Mouse (Mus musculus) telencephalon, adult 2 months (tissue): ENCODE measurements at regions not wholly inside any gene's neighbourhood (a gene's known extent, or its start where the extent isn't known, plus 50 kb on each side); places are given as distances from the start of the nearest gene placed in this dataset.

Experiments used
- DNase-seq: peaks from one replicate; pipeline ENCODE4 v3.0.0-alpha.2; 2011; ENCODE audit warnings: low read depth, low spot score

DNA sequence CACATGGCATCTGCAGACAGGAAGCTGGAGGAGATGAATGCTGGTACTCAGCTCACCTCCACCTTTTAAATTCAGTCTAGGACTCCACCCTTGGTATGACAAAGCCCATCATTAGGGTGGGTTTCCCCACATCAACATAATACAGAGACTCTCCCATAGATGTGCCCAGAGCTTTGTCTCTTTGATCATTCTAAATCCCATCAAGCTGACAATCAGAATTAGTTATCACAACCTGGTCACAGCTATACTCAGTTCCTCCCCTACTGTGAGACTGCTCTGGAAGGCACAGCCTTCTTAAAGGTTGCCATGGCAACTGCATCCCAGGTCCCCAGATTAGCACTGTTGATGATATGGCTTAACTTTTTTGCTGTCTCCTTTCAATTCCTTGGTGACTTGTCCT is 184.3 kb upstream of the Tbx3 start:
- DNase-seq, result no peak

DNA sequence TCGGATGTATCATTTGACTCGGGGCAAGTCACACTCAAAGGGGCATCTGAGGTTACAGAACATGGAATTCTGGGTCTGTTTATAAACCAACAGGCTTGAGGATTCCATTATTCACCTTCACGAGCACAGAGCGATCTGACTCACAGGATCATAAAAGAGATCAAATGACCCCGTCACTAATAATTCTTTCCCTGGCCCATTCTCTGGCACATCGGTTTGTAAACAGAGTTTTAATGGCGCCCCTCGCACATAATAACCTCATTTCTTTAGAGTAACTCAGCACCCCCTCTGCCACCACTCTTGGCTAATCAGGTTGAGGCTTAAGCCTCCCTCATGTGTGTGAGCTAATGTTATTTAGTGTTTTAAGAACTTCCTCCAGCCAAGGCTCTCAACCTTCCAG is 183.3 kb upstream of the Tbx3 start:
- DNase-seq, result no peak

DNA sequence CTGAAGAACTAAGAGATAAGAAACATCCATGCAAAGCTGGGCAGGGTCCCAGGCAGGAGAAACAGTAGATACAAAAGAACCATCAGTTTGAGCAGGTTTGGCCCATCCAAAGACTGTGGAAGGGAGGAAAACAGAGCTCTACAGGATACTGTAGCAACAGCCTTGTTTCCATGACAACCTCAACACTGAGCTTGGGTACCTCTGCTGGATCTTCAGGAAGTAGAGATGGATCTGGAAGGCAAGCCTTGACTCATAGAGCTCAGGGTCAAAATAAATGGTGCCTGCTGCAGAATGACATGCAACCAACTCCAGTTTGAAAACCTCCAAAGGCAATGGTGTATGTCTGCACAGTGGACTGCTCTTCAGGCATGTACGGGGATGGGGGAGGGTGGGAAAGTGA is 173.0 kb upstream of the Tbx3 start:
- DNase-seq, result peak; percentile 18

DNA sequence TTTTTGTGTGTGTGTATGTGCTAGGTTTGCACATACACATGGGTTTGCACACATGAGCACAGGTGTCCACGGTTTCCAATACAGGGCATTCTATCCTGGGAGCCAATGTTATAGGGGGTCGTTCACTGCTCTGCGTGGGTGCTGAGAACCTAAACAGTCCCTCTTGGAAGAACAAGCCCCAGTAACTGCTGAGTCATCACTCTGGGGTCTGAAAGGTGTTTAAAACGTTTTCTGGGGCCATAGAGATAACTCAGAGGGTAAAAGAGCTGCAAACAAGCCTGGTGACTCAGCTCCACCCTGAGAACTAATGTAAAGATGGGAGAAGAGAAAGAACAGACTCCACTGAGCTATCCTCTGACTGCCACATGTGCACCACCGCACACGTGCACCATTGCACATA is 172.0 kb upstream of the Tbx3 start:
- DNase-seq, result no peak

DNA sequence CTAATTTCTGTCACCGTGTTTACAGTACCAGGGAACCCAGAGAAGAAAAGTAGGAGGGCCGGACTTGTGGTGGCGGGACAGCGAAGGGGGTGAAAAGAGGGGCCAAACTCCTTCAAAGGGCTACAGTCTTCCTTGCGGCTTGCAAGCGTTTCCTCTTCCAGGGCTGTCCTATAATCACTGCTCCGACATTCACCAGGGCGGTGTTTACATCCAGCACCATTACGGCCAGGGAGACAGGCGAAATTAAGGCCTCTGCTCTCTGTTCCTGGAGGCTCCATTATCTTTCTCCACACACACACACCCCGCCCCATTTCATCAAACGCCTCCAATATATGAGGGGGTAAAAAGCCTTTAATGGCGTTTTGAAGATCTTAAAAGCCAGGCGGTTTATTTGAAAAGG is 162.8 kb upstream of the Tbx3 start:
- no peak for DNase-seq

DNA sequence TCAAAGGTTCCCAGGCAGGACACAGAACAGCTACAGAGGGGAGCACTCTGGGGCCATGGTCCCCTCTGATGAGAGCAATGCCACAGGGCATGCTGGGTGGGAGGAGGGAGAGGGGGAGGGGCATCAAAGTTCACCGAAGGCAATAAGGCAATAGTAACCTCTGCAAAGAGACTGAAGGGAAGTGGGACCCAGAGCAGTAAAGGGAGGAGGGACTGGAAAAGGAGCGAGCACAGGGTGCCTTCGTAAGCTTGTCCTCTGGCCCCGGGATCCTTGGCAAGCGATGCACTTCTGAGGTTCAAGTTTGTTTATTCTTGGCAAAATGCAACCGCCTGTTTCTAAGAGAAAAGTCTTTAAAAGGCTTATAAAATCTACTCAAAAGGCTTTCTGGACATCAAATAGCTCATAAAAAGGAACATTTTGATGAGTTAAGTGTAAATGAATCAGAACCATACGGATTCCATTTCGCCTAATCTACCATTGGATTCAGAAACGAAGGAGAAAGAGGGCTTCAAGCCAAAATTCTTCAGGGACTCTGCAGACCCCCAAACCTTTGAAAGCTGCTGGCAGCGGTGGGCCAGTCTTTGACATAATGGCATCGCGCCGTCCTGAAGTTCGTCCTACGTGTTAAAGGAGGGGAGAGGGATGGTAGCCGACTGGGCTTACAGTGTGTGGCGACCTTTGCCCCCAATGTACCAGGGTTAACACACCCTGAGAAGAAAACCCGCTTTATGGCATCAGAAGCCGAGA is 151.8 kb upstream of the Tbx3 start:
- no peak for DNase-seq

DNA sequence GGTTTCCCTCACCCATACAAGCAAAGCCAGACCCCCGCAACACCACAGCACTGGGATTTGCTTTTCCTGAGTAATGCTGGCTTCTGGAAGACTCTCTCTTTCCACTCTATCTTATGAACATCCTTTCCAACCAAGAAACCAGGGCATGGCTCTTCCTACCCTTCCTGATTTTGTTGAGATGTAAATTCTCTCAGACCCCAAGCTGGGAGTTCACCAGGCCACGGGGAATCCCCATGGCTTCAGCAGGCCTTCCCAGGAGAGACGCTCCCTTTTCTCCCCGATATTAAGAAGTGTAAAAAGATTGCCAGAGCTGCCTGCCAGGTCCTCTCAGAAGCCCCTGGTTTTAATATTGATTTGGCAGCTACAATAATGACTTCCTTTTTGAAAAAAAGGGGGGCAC is 146.3 kb upstream of the Tbx3 start:
- no peak for DNase-seq

DNA sequence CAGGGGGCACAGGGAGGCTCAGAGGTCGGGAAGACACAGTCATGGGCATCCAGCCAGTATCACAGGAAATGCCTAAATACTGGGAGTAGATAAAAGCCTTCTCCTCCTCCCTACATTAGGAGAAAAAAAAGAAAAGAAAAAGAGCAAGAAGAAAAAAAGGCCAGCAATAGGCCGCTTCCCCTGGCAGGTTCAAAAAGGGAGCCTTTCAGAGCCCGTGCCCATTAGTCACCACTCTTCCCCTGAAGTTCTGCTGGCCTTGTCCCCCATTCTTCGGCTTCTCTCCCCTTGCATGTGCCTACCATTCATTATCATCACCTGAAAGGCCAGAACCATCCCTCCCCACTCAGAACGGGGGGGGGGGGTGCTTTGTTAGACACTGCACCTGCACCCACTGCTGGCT is 144.5 kb upstream of the Tbx3 start:
- no peak for DNase-seq

DNA sequence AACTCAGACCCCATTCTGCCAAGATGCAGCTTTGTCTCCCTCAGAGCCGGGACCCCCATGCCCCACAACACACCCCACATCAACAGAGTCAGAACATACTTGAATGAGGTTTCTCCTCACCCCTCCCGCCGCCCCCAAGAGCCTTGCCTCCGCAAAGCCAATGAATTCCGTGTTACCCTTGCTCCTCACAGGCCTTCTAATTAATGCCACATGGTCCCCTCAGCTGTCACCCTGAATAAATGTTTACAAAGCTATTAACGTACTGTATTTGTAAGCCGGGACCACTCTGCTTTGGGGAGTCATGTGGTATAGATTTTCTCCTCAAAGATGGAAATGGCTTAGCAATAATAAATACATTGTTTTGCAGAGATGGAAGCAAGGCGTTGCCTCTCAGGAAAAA is 140.5 kb upstream of the Tbx3 start:
- no peak for DNase-seq

DNA sequence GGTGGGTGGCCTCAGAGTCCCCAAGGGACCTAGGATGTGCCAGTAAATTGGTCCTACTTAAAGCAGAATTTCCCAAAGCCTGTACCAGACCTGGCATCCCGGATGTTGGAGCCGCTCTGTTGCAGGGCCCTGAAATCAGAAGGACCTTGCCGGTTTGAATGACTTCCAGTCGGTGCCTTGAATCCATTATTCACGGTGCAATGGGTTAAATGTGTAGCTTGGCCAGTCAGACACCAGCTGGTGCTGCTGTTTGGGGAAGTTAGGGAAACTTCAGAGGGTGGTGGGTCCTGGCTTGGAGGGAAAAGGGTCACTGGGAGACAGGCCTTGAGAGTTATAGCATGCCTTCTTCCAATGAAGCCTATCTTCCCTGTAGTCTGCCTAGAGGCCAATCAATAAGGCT is 135.5 kb upstream of the Tbx3 start:
- DNase-seq, result no peak

DNA sequence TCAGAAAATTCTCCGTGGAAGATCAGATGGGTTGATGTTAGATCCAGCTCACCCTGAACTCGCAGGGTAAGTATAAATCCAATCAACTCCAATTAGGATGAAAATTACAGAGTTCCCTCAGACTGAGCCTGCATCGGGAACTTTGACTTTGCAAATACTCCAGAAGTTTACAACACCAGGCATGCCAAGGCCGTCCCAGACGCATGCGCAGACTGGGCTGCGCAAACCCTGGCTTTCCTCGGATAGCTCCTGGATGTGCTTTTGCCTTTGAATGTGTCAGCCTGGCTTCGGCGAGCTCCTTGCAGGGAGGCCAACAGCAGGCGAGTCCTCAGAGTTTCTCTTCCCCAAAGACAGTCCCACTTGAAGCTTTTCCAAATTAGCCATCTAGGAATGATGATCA is 127.6 kb upstream of the Tbx3 start:
- no peak for DNase-seq

DNA sequence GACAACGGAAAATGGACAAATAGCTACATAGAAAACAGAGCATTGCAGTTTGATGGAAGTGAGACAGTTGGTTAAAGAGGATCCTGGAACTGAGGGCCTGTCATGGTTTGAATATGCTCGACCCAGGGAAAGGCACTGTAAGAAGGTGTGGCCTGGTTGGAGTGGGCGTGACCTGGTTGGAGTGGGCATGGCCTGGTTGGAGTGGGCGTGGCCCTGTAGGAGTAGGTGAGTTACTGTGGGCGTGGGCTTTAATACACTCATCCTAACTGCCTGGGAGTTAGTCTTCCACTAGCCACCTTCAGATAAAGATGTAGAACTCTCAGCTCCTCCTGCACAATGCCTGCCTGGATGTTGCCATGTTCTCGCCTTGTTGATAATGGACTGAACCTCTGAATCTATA is 126.8 kb upstream of the Tbx3 start:
- no peak for DNase-seq

DNA sequence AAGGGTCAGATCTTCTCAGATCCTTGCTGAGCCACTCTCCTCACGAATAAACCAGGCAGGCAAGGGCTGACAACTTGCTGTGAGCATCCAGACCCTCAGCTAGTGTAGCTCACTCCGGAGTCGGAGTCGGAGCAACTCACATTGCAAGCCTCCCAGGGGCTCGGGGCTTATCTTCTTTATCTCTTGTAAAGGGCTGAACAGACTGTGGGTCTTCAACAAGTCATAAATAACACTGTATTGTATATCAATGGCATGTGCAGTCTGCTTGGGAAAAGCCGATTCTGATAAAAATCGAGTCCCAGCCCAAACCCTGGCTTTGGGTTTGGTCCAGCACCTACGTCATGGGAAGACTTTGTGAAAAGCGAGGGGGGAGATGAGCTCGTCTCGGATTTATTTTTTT is 125.8 kb upstream of the Tbx3 start:
- DNase-seq, result no peak

DNA sequence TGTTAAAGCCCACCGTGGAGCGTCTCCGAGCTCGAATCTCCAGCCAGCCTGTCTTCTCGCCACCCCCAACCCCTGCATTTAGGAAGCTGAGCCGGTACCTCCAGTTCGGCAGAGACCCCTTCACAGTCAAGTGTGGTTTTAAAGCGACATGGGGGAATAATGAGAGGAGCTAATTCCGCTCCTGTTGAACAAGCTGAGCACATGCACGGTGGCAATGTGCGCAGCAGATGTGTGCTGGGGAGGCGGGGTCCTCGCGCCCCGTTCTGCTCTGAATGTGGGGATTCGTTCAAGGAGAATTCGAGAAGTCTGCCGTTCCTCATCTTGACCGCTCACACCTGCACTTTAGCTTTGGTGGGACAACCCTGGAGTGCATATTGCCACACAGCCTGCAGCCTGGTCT is 123.4 kb upstream of the Tbx3 start:
- no peak for DNase-seq

DNA sequence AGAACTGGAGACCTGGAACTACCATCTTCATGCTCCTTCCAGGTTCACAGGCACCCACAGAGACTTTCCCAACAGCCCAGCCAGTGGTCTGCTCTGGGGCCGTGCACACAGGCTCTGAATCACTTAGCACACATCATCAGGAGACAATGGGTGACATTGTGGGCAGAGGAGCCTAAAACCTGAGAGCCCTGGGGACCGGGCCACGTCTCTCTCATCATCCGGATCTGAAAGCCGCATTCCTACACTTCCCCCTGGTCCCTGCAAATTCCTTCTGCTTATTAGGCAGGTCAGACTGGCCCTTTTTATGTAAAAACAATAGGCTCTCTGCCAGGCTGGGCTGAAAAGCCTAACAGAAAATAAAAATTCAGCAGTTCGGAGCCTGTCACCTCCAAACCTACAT is 119.6 kb upstream of the Tbx3 start:
- no peak for DNase-seq

DNA sequence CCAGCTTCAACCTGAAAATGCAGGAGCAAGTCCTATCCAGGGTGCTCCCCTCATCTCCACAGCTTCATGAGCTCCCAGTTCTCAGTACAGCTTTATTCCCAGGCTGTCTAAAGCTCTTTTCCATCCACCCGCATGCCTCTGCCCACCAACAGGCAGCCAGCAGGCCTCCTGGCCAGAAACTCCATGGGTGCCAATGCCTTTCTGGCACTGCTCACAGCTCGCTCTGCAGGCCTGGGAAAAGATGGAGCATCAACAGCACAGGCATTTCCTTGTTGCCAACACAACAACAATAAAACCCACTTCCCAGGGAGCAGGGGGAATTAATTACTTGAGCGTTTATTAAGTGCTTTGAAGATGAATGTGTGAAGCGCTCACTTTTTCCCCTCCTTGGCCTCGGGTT is 117.0 kb upstream of the Tbx3 start:
- DNase-seq, result peak; percentile 24

DNA sequence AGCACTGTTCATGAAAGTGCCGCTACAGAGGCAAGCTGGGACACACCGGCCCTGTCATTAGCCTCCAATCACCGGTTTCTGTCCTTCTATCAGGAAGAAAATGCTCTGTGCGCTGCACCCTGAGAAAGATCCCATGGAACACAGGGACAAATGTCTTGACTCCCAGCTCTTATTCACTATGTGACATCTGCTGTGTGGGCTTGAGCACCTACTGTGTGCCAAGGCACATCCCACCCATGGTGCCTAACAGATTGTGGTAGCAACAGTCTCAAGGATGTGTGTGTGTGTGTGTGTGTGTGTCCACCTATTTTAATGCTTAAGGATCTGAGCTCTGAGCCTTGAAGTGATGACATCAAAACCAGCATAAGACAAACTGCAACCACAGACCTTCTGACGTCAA is 113.4 kb upstream of the Tbx3 start:
- DNase-seq, result no peak

DNA sequence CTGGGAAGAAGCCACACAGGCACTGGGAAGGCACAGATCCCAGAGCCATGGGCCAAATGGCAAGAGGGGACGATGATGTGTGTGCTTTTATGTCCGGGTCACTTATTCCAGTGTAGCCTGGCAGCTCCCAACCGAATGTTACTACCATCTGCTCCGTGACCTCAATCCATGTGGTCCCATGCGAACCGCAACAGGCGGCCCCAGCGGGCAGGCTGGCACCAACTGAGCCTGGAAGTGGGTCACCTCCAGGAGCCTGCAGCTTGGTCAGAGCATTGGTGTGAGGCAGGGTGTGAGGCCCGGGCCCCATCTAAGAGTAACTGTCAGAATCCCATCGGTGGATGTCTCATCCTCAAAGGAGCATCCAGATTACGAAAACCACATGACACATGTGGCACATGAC is 110.8 kb upstream of the Tbx3 start:
- no peak for DNase-seq

DNA sequence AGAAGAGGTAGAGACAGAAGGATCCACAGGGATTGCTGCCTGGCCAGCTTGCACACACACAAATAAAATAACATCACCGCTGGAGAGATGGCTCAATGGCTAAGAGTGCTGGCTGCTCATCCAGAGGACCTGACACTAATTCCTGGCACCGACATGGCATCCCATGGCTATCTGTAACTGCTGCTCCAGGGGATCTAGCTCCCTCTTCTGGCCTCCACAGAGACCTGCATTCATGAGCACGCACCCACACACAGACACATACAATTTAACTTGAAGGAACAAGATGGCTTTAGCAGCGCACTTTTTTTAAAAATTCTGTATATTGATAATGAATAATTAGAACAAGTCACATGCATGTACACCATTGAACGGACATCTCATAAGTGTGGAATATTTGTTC is 110.1 kb upstream of the Tbx3 start:
- no peak for DNase-seq

DNA sequence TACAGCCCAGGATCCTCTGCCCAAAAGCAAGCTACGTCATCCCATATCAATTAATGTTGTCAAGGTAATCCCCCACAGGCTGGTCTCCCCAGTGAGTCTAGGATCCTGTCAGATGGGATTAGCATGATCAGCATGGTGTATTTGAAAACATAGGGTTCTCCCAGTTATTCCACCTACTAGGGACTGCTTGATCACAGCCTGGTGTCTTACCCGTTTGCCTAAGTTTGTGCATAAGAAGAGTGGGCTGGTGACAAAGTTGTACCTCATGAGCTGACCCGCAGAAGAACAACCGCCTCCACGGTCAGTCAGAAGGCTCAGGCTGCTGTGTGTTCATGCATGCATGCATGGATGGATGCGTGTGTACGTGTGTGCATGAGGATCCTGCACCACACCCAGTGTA is 108.9 kb upstream of the Tbx3 start:
- no peak for DNase-seq

DNA sequence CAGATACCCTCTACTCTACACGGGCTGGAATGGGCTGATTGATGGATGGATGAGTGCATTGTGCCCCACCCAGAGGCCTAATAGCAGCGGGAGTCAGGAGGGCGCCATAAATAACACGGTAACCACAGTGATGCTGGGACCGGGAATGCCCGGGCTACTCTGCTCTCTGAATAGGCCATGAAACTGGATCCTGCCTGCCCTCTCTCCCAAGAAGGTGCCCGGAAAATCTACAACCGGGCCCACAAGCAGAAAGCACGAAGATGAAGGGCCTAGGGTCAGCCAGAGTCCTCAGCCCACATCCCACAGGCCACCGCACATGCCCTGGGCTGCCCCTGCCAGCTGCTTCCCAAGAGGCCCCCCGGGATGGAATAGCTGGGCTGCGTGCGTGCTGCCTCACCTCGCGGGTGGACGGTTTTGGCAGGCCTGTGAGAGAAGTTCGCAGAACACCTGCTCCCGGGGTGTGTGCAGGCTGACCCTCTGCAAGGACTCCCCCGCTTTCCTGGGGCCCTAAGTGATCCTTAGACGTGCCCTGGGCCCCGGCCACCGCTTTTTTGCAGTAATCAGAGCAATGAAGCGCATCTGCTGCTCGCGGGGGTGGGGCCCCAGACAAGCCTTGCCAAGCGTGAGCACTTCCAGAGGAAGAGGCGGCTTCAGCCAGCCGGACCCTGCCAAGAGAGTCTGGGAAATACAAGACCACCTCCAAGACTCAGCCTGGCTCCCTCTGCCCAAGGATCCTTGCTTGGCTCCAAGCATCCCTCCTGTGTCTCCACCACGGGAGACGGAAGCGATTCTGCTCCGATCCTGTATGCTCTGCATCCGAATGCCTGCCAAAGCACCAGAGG is 106.7 kb upstream of the Tbx3 start:
- DNase-seq, result no peak

DNA sequence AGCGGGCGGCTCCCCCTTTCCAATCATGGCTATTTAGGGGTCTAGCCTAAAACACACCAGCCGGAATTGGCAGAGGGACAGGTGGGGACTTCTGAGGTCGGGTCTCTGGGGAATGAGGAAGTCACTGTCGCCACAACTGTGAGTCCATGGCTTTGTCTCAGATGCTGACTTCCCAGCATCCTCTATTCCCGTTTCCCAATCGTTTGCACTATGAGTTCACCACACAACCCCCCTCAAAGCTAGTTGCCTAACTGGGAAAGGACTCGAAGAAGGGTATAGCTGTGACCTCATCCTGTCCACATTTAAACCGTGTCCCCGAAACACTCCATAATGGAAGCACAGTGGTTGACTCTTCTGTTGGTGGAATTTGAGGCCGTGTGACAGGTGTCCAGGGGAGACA is 102.8 kb upstream of the Tbx3 start:
- DNase-seq, result no peak

DNA sequence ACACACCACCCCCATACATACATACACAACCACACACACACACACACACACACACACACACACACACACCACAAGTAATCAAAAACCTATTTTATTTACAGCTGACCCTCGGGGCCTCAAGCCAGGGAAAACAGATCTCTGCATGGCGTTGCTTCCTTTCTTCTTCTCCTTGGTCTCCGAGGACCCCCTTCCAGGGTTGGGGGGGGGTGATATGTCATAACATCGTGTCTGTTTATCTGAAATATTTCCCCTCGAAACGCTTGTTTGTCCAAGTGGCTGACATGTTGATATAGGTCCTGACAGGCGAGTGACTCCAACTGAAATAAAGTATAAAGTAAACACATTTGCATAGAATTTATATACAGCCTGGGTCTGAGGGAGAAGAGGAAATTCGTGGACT is 100.4 kb upstream of the Tbx3 start:
- DNase-seq, result no peak
